Mouse (Mus musculus) left cerebral cortex, adult 18-20 months (tissue): ENCODE data around the gene Gm20509. TPM values are rescaled to one million over a fixed set of nuclear protein-coding genes. Genes with fewer than 3 reads are reported as not detected.

Experiments used
- total RNA-seq, 2 experiments: library from RNA; stranded (reverse); gene quantifications; 2 replicates each; pipeline ENCODE4 v1.2.3; 2021

Gene Gm20509
- total RNA-seq, 2 experiments from 2014 or later, result 0.49 TPM; not detected in 1

Other genes starting within 250 kb of the Gm20509 start
- 10 to 100 TPM; 18.6 to 19.5 TPM for gene Pygo1, start 176.8 kb upstream of the Gm20509 start, total RNA-seq
- gene Dyx1c1, start 143.7 kb upstream of the Gm20509 start, total RNA-seq, result 1 to 10 TPM; 1.8 to 2.2 TPM
- gene Gm44503, start 143.6 kb upstream of the Gm20509 start, total RNA-seq, result not detected
- 1 to 10 TPM; 9.1 to 9.5 TPM for gene Ccpg1os, start 117.1 kb upstream of the Gm20509 start, total RNA-seq
- gene Ccpg1, start 117.0 kb upstream of the Gm20509 start, total RNA-seq, result 100 to 1,000 TPM; 115 to 120 TPM
- gene Pigb, start 62.1 kb upstream of the Gm20509 start, total RNA-seq, result 10 to 100 TPM; 12.4 to 13.5 TPM
- 1 to 10 TPM; 8.2 to 8.4 TPM for gene Rab27a, start 57.6 kb upstream of the Gm20509 start, total RNA-seq
- gene Khdc3, start 634 bp upstream of the Gm20509 start, total RNA-seq, result 1 to 10 TPM; 1.7 to 2.3 TPM
- gene Rsl24d1, start 11.0 kb downstream of the Gm20509 start, total RNA-seq, result 10 to 100 TPM; 53.4 to 60.5 TPM